Mouse (Mus musculus) olfactory bulb, adult 2 months (tissue): ENCODE data around the gene Ckap2.

Experiments used
- CTCF ChIP-seq: fragments of 200-500 bp; IDR thresholded peaks from 2 replicates; pipeline ENCODE4 v1.5.1; 2012; ENCODE audit warnings: low read depth, mild to moderate bottlenecking, low read length, moderate library complexity; ENCODE audit not compliant: insufficient read depth
- POLR2A ChIP-seq: fragments of 200-500 bp; IDR thresholded peaks from 2 replicates; pipeline ENCODE4 v1.6.1; 2012; ENCODE audit warnings: mild to moderate bottlenecking, low read depth, low read length, moderate library complexity; ENCODE audit not compliant: insufficient read depth

DNA sequence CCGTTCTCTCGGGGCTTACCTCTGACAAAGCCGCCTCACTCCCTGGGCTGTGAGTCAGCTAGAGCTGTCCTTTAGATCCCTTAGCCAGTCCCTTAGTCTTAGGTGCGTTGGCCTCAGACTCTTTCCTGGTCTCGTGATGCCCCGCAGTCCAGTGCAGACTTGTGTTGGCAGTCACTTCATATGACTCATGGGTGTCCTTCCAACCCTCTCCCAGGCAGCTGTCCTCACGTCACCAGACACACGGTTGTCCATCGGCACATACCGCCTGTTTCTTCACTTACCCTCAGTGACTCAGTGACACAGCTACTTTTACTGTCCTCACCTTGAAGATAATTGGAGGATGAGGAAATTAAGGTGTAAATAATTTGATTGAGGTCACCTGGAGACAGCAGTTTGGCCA is 29.2 kb upstream of the Ckap2 start:
- TF ChIP-seq CTCF (no peak), POLR2A (no peak)
